Mouse (Mus musculus) cortical plate, adult 2 months (tissue): Measurements from ENCODE around the gene Exoc3l.

Source experiments
- CTCF ChIP-seq: fragments of 200-500 bp; IDR thresholded peaks from 2 replicates; pipeline ENCODE4 v1.5.1; 2011; ENCODE audit warnings: mild to moderate bottlenecking, control low read depth, low read length; ENCODE audit not compliant: insufficient read depth; ENCODE audit errors: extremely low read depth
- POLR2A ChIP-seq: fragments of 200-500 bp; IDR thresholded peaks from 2 replicates; pipeline ENCODE4 v1.6.1; 2011; ENCODE audit warnings: mild to moderate bottlenecking, low read length, control low read depth; ENCODE audit not compliant: insufficient read depth; ENCODE audit errors: extremely low read depth

DNA sequence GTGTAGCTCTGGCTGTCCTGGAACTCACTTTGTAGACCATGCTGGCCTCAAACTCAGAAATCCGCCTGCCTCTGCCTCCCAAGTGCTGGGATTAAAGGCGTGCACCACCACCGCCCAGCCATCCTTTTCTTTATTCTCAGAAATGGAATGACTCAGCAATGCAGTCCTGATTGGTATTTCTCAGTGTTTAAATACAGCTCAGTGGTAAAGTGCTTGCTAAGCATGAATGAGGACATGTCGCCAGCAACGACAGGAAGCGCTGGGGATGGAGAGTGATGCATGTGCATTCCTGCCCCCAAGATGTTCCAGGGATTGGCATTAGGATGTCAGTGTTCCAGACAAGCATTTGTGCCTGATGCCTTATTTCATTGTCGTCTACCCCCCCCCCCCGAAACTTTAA, 7.5 kb upstream of the Exoc3l start:
- TF ChIP-seq CTCF: no peak
- no peak for TF ChIP-seq POLR2A
